Mouse (Mus musculus) kidney, postnatal 10 days (tissue): ENCODE measurements around the gene Crybb2.

Experiments
- DNase-seq: peaks from one replicate; pipeline ENCODE4 v3.0.0; 2021; ENCODE audit warnings: mixed read lengths

Crybb2 gene

GRCm38 (mm10) chr5:113090077-113090690 is 20.3 kb upstream of the Crybb2 start:
- DNase-seq: no peak

DNA sequence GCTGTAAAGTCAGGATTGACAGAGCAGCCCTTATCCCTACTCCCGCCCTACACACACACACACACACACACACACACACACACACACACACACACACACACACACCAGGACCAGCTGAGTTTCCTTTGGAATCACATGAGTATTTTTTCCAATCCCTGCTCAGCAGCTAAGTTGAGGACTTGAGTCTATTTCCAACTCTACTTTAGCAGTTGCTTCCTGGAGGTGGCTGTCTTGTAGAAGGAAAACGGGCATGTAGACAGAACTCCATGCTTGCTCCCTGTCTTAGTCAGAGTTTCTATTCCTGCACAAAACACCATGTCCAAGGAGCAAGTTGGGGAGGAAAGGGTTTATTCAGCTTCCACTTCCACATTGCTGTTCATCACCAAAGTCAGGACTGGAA is 17.5 kb upstream of the Crybb2 start:
- no peak for DNase-seq

DNA sequence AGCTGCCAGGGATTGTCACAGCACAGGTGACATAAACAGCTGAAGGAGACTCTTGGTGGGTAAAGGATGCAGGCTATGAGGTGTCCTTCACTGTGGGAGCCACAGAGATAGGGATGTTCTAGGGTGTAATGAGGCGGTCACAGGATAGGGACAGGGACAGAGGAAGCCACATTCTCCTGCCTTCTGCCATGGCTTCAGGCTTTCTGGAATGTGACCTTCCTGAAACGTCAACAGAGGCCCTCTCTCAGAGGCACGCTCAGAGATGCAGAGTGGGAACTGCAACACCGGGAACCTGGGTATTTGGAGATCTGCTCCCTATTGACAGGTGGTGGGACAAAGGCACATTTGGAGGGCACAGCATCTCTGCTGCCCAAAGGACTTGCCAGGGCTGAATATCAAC is 17.1 kb upstream of the Crybb2 start:
- DNase-seq: no peak

DNA sequence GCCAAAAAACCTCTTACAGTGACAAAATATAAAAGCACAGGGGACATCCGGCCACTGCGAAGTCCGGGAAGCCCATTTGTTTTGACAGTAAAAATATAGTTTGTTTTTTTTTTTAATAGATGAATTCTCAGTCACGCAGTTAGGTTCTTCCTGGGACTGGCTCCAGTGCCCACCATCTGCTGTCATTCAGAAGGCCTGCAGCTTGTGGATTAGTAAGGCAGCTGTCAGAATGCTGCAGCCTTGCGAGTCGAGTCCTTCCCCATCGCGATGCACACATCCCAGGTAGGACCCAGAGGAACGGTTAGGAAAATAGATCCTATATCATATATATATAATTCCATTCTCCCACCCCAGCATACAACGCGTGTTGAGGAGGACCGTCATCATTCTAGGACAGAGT is 16.5 kb upstream of the Crybb2 start:
- DNase-seq: no peak

DNA sequence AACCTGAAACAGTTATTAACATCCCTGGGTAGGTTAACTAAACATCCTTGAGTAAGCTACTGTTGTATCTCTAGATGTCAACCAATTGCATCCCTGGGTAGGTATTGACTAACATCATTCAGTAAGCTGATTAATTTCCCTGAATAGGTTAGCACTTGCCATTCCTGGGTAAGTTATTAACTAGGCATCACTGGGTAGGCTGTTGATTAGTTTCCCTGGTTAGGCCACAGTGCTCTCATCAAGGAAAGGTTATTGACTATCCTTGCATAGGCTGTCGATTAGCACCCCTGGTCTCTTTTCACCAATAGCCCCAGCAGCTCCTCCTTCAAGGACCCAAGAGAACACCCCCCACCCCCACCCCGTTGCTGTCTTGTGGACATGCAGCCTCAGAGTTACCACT is 16.0 kb upstream of the Crybb2 start:
- DNase-seq: no peak

GRCm38 (mm10) chr5:113084309-113084708 is 14.4 kb upstream of the Crybb2 start:
- DNase-seq: no peak

DNA sequence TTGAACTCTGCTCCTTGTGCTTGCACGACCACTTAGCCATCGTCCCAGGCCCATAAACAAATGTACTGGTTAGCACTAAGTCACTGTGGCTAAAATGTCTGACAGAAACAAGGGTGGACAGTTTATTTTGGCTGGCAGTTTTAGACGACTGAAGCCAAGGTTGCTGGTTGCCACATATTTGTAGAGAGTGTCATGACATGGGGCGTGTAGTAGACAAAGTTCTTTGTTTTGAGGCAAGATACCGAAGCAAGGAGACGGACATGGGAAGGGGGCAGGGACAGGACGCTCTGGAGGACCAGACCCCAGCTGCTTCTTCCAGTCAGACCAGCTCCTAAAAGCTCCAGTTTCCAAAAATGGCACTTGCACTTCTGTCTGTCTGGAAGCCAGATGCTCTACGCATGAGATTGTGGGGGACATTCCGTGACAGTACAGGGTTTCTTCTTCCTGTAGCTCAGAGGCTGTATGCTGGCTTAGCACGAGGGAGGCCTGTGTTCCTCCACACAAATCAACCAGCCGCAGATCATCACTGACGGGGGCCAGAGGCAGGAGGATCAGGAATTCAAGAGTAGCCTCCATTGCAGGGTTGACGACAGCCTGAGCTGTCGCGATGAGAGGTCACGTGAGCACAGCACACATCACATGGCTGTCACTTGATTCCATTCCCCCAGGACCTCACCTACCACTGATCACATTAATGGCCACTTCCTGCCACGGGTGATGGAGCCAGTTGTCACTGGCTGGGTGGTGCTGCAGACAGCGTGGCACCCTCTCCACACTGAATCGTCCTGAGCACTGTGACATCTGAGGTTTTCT is 12.6 kb upstream of the Crybb2 start:
- DNase-seq: no peak

GRCm38 (mm10) chr5:113081439-113081838 is 11.5 kb upstream of the Crybb2 start, which contains the start of gene Crybb3:
TSS of gene Crybb3 (minus strand) at chr5:113081584.
- peak; percentile 74 for DNase-seq

GRCm38 (mm10) chr5:113081020-113081419 is 11.1 kb upstream of the Crybb2 start:
- no peak for DNase-seq

DNA sequence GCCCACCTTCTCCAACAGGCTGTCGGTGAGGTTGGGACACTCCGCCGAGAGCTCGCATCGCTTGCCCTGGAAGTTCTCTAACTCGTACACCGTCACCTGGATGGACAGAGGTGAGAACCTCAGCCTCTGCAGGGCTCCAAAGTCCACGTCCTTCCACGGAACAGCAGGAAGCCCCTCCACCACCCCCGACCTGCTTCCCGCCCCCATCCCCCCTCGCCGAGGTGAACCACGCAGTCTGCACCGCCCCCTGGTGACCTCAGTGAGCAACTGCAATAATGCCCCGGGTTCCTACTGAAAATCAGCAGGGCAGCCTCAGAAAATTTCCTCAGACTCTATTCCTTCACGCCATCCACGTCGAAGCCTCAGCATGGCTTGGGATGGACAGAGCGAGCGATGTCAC is 9.9 kb upstream of the Crybb2 start:
- DNase-seq: peak; percentile 65

GRCm38 (mm10) chr5:113078686-113079085 is 8.8 kb upstream of the Crybb2 start:
- DNase-seq: no peak

DNA sequence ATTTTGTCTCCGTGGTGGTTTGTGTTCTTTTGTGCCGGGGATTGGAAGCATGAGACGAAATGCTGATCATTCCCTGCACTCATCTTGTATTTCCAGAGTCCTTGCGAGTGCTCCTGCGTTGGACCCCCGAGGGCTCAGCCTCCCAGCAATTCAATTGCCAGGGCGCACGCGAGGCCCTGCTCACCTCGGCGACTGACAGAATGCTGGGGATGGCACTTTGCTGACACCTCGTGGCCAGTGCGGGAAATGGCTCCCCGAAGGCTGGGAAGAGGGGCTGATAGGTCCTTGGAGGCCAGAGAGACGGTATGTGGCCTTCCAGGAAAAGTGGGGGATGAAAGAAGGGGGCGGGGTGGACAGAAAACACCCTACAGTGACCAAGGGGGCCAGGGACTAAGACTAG is 15.6 kb downstream of the Crybb2 start:
- peak; percentile 86 for DNase-seq

- DNase-seq: peak; percentile 36
Measured at GRCm38 (mm10) chr5:113050581-113051185, 19.2 kb downstream of the Crybb2 start.

DNA sequence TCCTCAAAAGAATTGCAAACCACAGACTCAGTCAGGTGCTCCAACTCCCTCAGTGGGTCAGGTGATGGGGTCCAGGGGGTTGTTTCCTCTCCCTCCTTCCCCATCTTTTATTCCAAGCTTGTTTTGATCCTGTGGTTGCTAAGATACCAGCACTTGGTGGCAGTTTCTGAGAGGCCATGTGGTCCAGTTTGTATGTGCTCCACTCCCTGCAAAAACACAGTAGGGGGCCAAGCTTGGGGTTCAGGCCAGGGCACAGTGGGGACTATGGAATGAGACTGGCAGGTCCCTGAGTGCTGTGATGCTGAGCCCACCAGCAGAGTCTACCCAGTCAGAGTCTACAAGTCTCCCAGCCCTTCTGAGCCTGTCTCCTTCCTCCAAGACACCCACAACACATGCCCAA is 20.0 kb downstream of the Crybb2 start:
- no peak for DNase-seq

- DNase-seq: no peak
Measured at GRCm38 (mm10) chr5:113045511-113046273, 24.2 kb downstream of the Crybb2 start.

GRCm38 (mm10) chr5:113043531-113043930 is 26.4 kb downstream of the Crybb2 start:
- DNase-seq: peak; percentile 33

GRCm38 (mm10) chr5:113041567-113042071 is 28.3 kb downstream of the Crybb2 start:
- DNase-seq: peak; percentile 76

DNA sequence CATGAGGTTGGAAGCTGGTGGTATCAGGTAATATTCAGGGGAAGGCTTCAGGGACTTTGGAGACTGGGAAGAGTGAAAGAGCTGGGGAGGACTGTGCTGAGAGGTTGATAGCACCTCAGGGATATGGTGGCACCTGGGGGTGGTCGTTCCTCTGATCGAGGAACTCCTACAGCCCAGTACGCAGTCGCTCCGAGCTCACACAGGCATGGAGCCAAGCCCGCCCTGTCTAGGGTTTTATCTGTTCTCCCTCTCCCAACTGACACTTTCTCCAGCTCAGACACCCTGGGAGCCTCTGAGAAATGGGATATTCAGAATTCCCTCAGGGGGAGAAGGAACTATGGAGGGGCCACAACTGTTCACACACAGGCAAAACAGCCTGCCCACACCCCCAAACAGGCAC is 29.1 kb downstream of the Crybb2 start:
- peak; percentile 69 for DNase-seq

GRCm38 (mm10) chr5:113038601-113039000 is 31.3 kb downstream of the Crybb2 start:
- no peak for DNase-seq

DNA sequence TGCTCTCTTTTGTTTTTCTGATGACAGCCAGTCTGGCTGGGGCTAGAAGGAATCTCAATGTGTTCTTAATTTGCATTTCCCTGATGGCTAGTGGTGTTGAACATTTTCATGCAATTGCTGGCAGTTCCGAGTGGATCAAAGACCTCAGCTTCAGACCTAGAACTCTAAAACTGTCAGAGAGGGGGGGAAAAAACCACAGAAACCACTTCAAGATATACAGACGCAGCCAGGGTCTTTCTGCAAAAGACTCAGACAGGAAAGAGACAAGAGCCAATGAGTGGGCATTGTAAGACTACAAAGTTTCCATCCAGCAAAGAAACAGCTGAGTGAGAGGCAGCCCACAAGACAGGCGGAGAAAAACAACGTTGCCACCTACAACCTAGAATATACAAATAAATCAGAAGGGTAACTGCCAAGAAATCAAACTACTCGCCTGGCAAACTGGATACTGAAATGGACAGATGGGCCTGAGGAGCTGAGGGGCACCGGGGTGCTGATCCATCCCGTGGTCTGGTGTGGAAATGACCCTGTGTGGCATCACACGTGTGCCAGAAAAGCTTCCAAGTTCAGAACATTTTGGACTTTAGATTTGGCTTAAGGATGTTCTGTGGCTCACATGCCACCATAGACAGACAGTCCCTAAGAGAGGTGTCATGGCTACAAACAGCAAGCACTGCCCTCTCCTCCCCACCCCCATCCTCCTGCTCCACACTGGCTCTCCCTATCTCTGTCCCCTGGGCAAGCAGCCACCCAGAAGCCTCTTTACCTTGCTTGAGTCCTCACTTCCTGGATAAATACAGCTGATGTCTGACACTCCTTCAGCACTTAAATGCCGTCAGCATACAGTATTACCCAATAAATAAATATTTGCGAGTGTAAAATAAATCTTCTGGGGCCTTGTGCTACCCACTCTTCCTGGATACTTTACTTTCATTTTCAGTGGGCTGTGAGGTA is 34.5 kb downstream of the Crybb2 start:
- DNase-seq: no peak

GRCm38 (mm10) chr5:113031201-113031754 is 38.6 kb downstream of the Crybb2 start:
- DNase-seq: no peak
